Comparison of ENCODE assay signal across 26 mouse cellular contexts in genomic region chr3:34738001-34738400, GRCm38 (mm10).
"Had no signal": no experiment of that assay in that cellular context is flagged by ENCODE, and none has a peak within 500 bp of the region (broad histone marks: within the 10 kb centered on the region; RNA-seq: fewer than 3 reads in every experiment).

No protein-coding gene starts in this region.

- H3K36me3 ChIP-seq: heart, embryonic 13.5 days; heart, embryonic 15.5 days; hindbrain, embryonic 13.5 days; intestine, embryonic 15.5 days; limb, embryonic 13.5 days; limb, embryonic 15.5 days; liver, embryonic 12.5 days had no signal

- H3K9me3 ChIP-seq: heart, embryonic 13.5 days; heart, embryonic 15.5 days; hindbrain, embryonic 13.5 days; intestine, embryonic 15.5 days; limb, embryonic 13.5 days; limb, embryonic 15.5 days; liver, embryonic 12.5 days had no signal

- ATAC-seq: hindbrain, embryonic 16.5 days; inflammation-experienced regulatory T-cells, adult 6 months; intestine, embryonic 15.5 days; intestine, postnatal 0 days; liver, embryonic 12.5 days had no signal

- H3K4me1 ChIP-seq: heart, embryonic 15.5 days; hindbrain, embryonic 13.5 days; intestine, embryonic 15.5 days; limb, embryonic 13.5 days; limb, embryonic 15.5 days; liver, embryonic 12.5 days had no signal

- DNase-seq: gastrocnemius, postnatal 14 days; gastrocnemius, postnatal 36 days; heart, adult 11 months; heart, adult 2 months; heart, postnatal 14 days; heart, postnatal 36 days; kidney, adult 18-20 months; kidney, adult 8-10 months; kidney, postnatal 10 days; kidney, postnatal 25 days; kidney, postnatal 4 days; left cerebral cortex, postnatal 4 days had no signal

- H3K9ac ChIP-seq: heart, embryonic 13.5 days; heart, embryonic 15.5 days; hindbrain, embryonic 13.5 days; intestine, embryonic 15.5 days; limb, embryonic 13.5 days; limb, embryonic 15.5 days; liver, embryonic 12.5 days; liver, embryonic 14.5 days had no signal

- H3K27ac ChIP-seq: heart, adult 2 months; heart, embryonic 13.5 days; heart, embryonic 15.5 days; hindbrain, embryonic 13.5 days; intestine, embryonic 15.5 days; layer of hippocampus, adult 2 months; left cerebral cortex, adult 2 months; limb, embryonic 13.5 days; limb, embryonic 15.5 days; liver, embryonic 12.5 days; liver, embryonic 14.5 days had no signal

- H3K4me3 ChIP-seq: heart, adult 2 months; heart, embryonic 13.5 days; heart, embryonic 15.5 days; hindbrain, embryonic 13.5 days; intestine, embryonic 15.5 days; layer of hippocampus, adult 2 months; left cerebral cortex, adult 2 months; limb, embryonic 13.5 days; limb, embryonic 15.5 days; liver, embryonic 12.5 days had no signal

- H3K4me2 ChIP-seq: heart, embryonic 11.5 days; heart, embryonic 13.5 days; heart, embryonic 15.5 days; hindbrain, embryonic 13.5 days; intestine, embryonic 15.5 days; limb, embryonic 13.5 days; limb, embryonic 15.5 days; liver, embryonic 12.5 days had no signal

- H3K27me3 ChIP-seq: heart, embryonic 13.5 days; heart, embryonic 15.5 days; hindbrain, embryonic 13.5 days; intestine, embryonic 15.5 days; limb, embryonic 13.5 days; limb, embryonic 15.5 days; liver, embryonic 12.5 days had no signal
